Mouse (Mus musculus) heart, embryonic 15.5 days (tissue): ENCODE measurements around the gene Bpifb4. TPM values are rescaled to one million over a fixed set of nuclear protein-coding genes. Genes with fewer than 3 reads are reported as not detected.
A peak's percentile ranks its signal among the peaks of the same experiment; 100 is the strongest.

Experiments used
- ATAC-seq: fragments of 200-750 bp; cut with Nextera tagmentation; replicated peaks from 2 replicates; pipeline ENCODE4 v1.8.0; 2017; ENCODE audit warnings: low read depth, moderate TSS enrichment; ENCODE audit not compliant: insufficient number of reproducible peaks, insufficient read depth, low FRiP score
- H3K27ac ChIP-seq: fragments of 300-500 bp; sonication (generic); 2 replicates; pipeline ENCODE4 v1.5.1; 2015; ENCODE audit warnings: mild to moderate bottlenecking, inconsistent platforms
- H3K27me3 ChIP-seq: fragments of 300-500 bp; sonication (generic); 2 replicates; pipeline ENCODE4 v1.6.1; 2015; ENCODE audit warnings: inconsistent platforms
- H3K36me3 ChIP-seq: fragments of 300-500 bp; sonication (generic); 2 replicates; pipeline ENCODE4 v1.6.1; 2015; ENCODE audit warnings: mild to moderate bottlenecking, inconsistent platforms
- H3K4me1 ChIP-seq: fragments of 300-500 bp; sonication (generic); replicated peaks from 2 replicates; pipeline ENCODE4 v1.6.1; 2015; ENCODE audit warnings: inconsistent platforms
- H3K4me2 ChIP-seq: fragments of 300-500 bp; sonication (generic); 2 replicates; pipeline ENCODE4 v1.6.1; 2015; ENCODE audit warnings: inconsistent platforms, mild to moderate bottlenecking, moderate library complexity
- H3K4me3 ChIP-seq: fragments of 300-500 bp; sonication (generic); 2 replicates; pipeline ENCODE4 v1.5.1; 2015; ENCODE audit warnings: mild to moderate bottlenecking, inconsistent platforms
- H3K9ac ChIP-seq: fragments of 300-500 bp; sonication (generic); 2 replicates; pipeline ENCODE4 v1.6.1; 2015; ENCODE audit warnings: mild to moderate bottlenecking, inconsistent platforms
- H3K9me3 ChIP-seq: fragments of 300-500 bp; sonication (generic); replicated peaks from 2 replicates; pipeline ENCODE4 v1.6.1; 2016; ENCODE audit warnings: inconsistent platforms
- WGBS: fragments of 180-500 bp; shearing (Covaris S2); methylation state at CpG from one replicate; pipeline ENCODE4 v1.1.7; 2015; ENCODE audit warnings: mixed read lengths; 5-methylcytosine and 5-hydroxymethylcytosine counted together
- polyA plus RNA-seq: library from polyadenylated mRNA; unstranded; fragments of >200 nt; fragmentation: Nextera tagmentation; extraction: Ambion mirVana; gene quantifications from 2 replicates; pipeline ENCODE4 v1.2.1, GENCODE M21; 2015

Gene Bpifb4
- polyA plus RNA-seq, 1 experiment from 2014 or later, result not detected

DNA sequence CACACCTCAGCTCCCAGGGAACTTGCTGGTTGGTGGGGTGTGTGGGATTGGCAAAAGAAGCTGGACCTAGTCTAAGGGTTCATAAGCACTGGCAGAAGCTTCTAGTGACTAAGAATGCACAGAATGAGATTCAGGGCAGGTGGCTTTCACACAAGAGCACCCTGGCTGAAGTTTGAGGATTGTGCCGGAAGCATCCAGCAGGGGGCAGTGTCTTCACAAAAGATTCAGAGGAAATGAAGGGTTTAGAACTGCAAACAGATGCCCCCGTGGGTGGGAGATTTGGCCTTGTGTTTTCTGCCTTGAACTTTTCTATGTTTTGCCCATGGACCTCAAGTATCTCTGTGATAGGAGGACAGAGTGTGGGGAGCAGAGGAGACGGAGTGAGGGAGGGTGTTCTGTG is 5.5 kb downstream of the Bpifb4 start:
- H3K4me1 ChIP-seq, result no peaks in the 10 kb centered on the region
- 0 out of 2 replicates have a peak, but pooled peaks cover 4% of the 10 kb centered on the region for H3K27me3 ChIP-seq
- H3K9ac ChIP-seq, result no peak overlapping the region
- no peak overlapping the region for H3K4me2 ChIP-seq
- no peaks in the 10 kb centered on the region for H3K36me3 ChIP-seq
- H3K4me3 ChIP-seq, result no peak overlapping the region
- 36% methylated on average over 3 of the region's 3 CpGs for WGBS
- H3K27ac ChIP-seq, result no peak overlapping the region
- H3K9me3 ChIP-seq, result no peaks in the 10 kb centered on the region
- ATAC-seq, result no peak

DNA sequence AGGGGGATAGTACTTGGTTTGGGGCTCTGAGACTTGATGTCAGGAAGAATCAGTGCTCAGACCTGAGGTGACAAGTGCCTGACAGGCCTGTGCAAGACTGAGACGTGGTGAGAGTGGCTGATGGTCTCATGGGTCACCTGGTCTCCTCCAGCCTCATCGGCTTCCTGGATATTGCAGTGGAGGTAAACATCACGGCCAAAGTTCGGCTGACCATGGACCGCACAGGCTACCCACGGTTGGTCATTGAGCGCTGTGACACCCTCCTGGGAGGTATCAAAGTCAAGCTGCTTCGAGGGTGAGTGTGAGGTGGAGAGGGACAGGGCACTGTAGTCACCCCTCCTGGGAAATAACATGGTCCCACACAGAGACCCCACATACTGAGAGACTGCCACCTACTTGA is 6.6 kb downstream of the Bpifb4 start:
- no peaks in the 10 kb centered on the region for H3K4me1 ChIP-seq
- ATAC-seq, result no peak
- H3K36me3 ChIP-seq, result no peaks in the 10 kb centered on the region
- no peak overlapping the region for H3K4me2 ChIP-seq
- no peak overlapping the region for H3K27ac ChIP-seq
- no peaks in the 10 kb centered on the region for H3K9me3 ChIP-seq
- 82% methylated on average over 8 of the region's 8 CpGs for WGBS
- no peak overlapping the region for H3K9ac ChIP-seq
- no peak overlapping the region for H3K4me3 ChIP-seq
- 0 out of 2 replicates have a peak, but pooled peaks cover 4% of the 10 kb centered on the region for H3K27me3 ChIP-seq

DNA sequence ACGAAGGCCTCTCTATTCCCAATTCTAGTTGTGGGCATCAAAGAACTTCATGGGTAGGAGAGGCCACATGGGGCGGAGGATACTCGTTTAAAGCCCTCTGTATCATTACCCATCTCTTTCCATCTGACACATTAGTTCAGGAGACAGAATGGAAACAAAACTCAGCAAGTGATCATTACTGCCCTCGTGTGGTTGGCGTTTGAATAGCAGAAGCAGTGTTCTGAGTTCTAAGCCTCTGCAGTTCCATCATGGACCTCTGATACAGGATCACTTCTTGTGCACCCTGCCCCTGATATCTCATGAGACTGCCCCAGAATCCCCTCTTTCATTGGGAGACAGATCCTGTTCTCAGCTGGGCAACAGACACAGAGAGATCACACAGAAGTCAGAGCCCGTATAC is 14.9 kb downstream of the Bpifb4 start:
- no peak for ATAC-seq
- 25% methylated on average over 6 of the region's 6 CpGs for WGBS
- no peak overlapping the region for H3K4me3 ChIP-seq
- H3K9ac ChIP-seq, result no peak overlapping the region
- H3K4me2 ChIP-seq, result no peak overlapping the region
- H3K36me3 ChIP-seq, result no peaks in the 10 kb centered on the region
- no peak overlapping the region for H3K27ac ChIP-seq
- H3K27me3 ChIP-seq, result no peaks in the 10 kb centered on the region
- H3K9me3 ChIP-seq, result no peaks in the 10 kb centered on the region
- H3K4me1 ChIP-seq, result no peaks in the 10 kb centered on the region

DNA sequence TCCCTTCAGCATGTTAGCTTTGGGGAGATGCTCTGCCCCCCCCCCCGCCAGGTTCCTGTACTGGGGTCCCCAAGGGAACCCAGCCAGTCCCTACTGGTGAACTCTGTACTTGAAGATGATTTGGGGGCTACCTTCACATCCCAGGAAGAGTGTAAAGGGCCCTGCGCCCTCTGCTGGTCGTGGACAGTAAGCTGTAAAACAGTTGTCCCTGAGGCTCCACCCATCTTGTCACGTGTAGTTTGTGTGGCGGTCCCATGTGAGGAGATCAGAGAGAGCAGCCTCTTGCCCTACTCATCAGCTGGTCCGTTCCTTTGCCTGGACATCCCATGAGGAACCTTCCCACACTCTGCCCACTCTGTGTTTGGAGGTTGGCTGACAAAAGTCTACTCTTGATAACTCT is 15.8 kb downstream of the Bpifb4 start:
- 8% methylated on average over 6 of the region's 6 CpGs for WGBS
- H3K36me3 ChIP-seq, result no peaks in the 10 kb centered on the region
- ATAC-seq, result no peak
- no peak overlapping the region for H3K27ac ChIP-seq
- no peaks in the 10 kb centered on the region for H3K9me3 ChIP-seq
- no peaks in the 10 kb centered on the region for H3K27me3 ChIP-seq
- no peak overlapping the region for H3K9ac ChIP-seq
- H3K4me3 ChIP-seq, result no peak overlapping the region
- H3K4me1 ChIP-seq, result no peaks in the 10 kb centered on the region
- H3K4me2 ChIP-seq, result peak overlapping the region; percentile 13; the same call in 1 of the 2 replicates

GRCm38 (mm10) chr2:153962821-153963331 is 24.9 kb downstream of the Bpifb4 start:
- Histone ChIP-seq H3K9ac (no peak overlapping the region), H3K4me2 (no peak overlapping the region), H3K27me3 (no peaks in the 10 kb centered on the region), H3K4me1 (no peaks in the 10 kb centered on the region), H3K36me3 (no peaks in the 10 kb centered on the region), H3K9me3 (no peaks in the 10 kb centered on the region), H3K27ac (no peak overlapping the region), H3K4me3 (no peak overlapping the region)
- WGBS, result 51% methylated on average over 4 of the region's 4 CpGs
- no peak for ATAC-seq

DNA sequence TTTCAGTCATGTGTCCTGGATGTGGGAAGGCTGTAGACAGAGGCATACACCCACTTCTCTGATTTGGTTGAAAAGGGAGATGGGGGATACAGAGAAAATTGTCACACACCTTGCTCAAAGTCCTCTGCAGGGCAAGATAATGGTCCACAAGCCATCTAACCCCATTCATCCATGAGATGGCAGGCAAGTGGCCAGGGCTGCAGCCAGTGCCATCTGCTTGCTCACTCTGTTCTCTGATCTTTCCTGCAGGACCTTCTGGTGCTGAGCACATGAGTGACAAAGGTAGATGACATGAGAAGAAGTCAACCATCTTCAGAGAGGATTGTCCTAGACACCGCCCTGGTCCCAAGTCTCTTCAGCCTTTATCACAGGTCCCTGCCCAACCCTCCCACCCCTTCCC is 25.3 kb downstream of the Bpifb4 start:
- H3K36me3 ChIP-seq, result no peaks in the 10 kb centered on the region
- no peak overlapping the region for H3K4me2 ChIP-seq
- no peak overlapping the region for H3K27ac ChIP-seq
- ATAC-seq, result no peak
- no peaks in the 10 kb centered on the region for H3K4me1 ChIP-seq
- 92% methylated on average over 1 of the region's 1 CpGs for WGBS
- no peak overlapping the region for H3K9ac ChIP-seq
- no peak overlapping the region for H3K4me3 ChIP-seq
- no peaks in the 10 kb centered on the region for H3K27me3 ChIP-seq
- H3K9me3 ChIP-seq, result no peaks in the 10 kb centered on the region

GRCm38 (mm10) chr2:153970221-153970620 is 32.2 kb downstream of the Bpifb4 start:
- H3K27me3 ChIP-seq, result no peaks in the 10 kb centered on the region
- WGBS, result 71% methylated on average over 5 of the region's 5 CpGs
- no peaks in the 10 kb centered on the region for H3K4me1 ChIP-seq
- H3K36me3 ChIP-seq, result no peaks in the 10 kb centered on the region
- no peak overlapping the region for H3K4me3 ChIP-seq
- no peak overlapping the region for H3K9ac ChIP-seq
- no peak for ATAC-seq
- H3K9me3 ChIP-seq, result no peaks in the 10 kb centered on the region
- H3K27ac ChIP-seq, result no peak overlapping the region
- H3K4me2 ChIP-seq, result no peak overlapping the region

- Histone ChIP-seq H3K4me3 (no peak within 1 kb of the TSS), H3K9ac (no peak within 1 kb of the TSS), H3K27ac (no peak within 1 kb of the TSS), H3K4me2 (no peak within 1 kb of the TSS), H3K4me1 (no peaks in the 10 kb centered on the region), H3K36me3 (no peaks in the 10 kb centered on the region), H3K9me3 (no peaks in the 10 kb centered on the region), H3K27me3 (no peaks in the 10 kb centered on the region)
- no peak for ATAC-seq
- 56% methylated on average over 5 of the region's 5 CpGs for WGBS
Observed at GRCm38 (mm10) chr2:153974582-153974981, 36.6 kb downstream of the Bpifb4 start, which contains the start of gene Bpifa6. Bpifa6 (plus strand) TSS chr2:153974945.

DNA sequence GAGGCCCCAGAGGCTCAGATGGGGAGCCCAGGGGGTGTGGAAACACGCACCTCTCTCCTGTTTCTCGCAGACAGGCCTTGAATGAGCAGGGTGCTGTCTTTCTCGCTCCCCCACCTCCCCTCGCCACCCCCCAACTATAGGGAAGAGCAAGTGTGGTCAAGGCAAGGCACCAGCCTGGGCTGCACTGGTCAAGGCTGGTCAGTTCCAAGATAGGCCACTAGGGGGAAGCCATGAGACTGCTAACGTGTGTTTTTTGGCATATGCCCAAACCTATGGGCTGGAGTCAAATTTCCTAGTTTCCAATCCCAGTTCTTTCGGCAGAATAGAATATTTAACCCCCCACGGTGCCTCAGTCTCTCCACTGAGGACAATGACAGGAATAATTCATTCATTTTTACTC is 57.8 kb downstream of the Bpifb4 start:
- Histone ChIP-seq H3K9me3 (no peaks in the 10 kb centered on the region), H3K27me3 (0 out of 2 replicates have a peak, but pooled peaks cover 8% of the 10 kb centered on the region), H3K27ac (no peak overlapping the region), H3K4me1 (0 out of 2 replicates have a peak, but pooled peaks cover 2% of the 10 kb centered on the region), H3K9ac (no peak overlapping the region), H3K4me2 (no peak overlapping the region), H3K4me3 (no peak overlapping the region), H3K36me3 (no peaks in the 10 kb centered on the region)
- ATAC-seq, result no peak
- WGBS, result 3% methylated on average over 7 of the region's 7 CpGs

DNA sequence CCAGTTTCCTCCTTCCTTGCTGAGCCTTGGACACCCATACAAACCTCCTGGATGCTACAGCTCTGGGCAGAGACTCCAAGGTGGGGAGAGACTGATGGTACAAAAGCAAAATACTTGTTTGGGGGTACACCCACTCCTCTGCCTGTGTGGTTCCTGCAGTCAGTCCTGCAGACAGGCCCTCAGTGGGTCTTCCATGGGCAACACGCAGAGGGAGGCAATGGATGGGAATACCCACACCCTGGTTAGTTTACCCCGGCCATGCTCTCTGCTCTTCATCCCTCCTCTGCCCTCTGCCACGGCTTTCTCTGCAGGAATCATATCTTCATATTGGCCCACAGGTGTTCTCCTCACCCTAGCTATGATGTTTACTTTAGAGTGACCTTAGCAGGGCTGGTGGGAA is 62.5 kb downstream of the Bpifb4 start:
- H3K4me3 ChIP-seq, result no peak overlapping the region
- ATAC-seq, result no peak
- 0 out of 2 replicates have a peak, but pooled peaks cover 2% of the 10 kb centered on the region for H3K4me1 ChIP-seq
- H3K27me3 ChIP-seq, result 0 out of 2 replicates have a peak, but pooled peaks cover 4% of the 10 kb centered on the region
- 83% methylated on average over 3 of the region's 3 CpGs for WGBS
- no peaks in the 10 kb centered on the region for H3K36me3 ChIP-seq
- no peak overlapping the region for H3K9ac ChIP-seq
- no peak overlapping the region for H3K27ac ChIP-seq
- H3K4me2 ChIP-seq, result no peak overlapping the region
- no peaks in the 10 kb centered on the region for H3K9me3 ChIP-seq

- Histone ChIP-seq H3K4me1 (0 out of 2 replicates have a peak, but pooled peaks cover under 1% of the 10 kb centered on the region), H3K36me3 (no peaks in the 10 kb centered on the region), H3K9me3 (no peaks in the 10 kb centered on the region), H3K9ac (no peak overlapping the region), H3K27ac (no peak overlapping the region), H3K27me3 (0 out of 2 replicates have a peak, but pooled peaks cover 4% of the 10 kb centered on the region), H3K4me3 (no peak overlapping the region), H3K4me2 (no peak overlapping the region)
- ATAC-seq, result no peak
Observed at GRCm38 (mm10) chr2:154001056-154001455, 63.0 kb downstream of the Bpifb4 start.

DNA sequence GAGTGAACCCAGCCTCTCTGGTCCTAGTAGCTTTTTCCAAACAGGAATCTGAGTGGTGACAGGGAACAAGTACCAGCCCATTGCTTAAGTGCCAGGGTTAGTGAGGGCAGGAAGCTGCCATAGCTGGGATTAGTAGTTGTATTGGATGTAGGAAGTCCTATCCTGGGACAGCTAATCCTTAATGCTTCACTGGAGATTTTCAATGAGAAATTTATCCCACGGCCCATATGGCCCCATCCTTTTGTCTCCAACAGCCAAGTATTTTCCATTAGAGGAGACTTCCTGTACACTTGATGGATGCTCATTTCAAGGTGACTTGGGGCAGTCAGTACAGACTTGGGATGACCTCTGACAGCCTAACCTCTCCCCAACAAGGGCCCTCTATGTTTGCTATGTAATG is 66.4 kb downstream of the Bpifb4 start:
- H3K9ac ChIP-seq, result no peak overlapping the region
- H3K27ac ChIP-seq, result no peak overlapping the region
- no peaks in the 10 kb centered on the region for H3K9me3 ChIP-seq
- H3K4me1 ChIP-seq, result no peaks in the 10 kb centered on the region
- H3K4me2 ChIP-seq, result no peak overlapping the region
- H3K36me3 ChIP-seq, result no peaks in the 10 kb centered on the region
- no peak overlapping the region for H3K4me3 ChIP-seq
- no peak for ATAC-seq
- 75% methylated on average over 1 of the region's 1 CpGs for WGBS
- no peaks in the 10 kb centered on the region for H3K27me3 ChIP-seq
